Mouse (Mus musculus) liver, adult 2 months (tissue): ENCODE data around the gene Slc7a11.

Experiments
- CTCF ChIP-seq: fragments of 200-500 bp; IDR thresholded peaks from 2 replicates; pipeline ENCODE4 v1.5.1; 2011; ENCODE audit warnings: low read depth, low read length, control low read depth
- POLR2A ChIP-seq: fragments of 200-500 bp; IDR thresholded peaks from 2 replicates; pipeline ENCODE4 v1.6.1; 2011; ENCODE audit warnings: low read length, control low read depth; ENCODE audit not compliant: insufficient read depth; ENCODE audit errors: extremely low read depth

DNA sequence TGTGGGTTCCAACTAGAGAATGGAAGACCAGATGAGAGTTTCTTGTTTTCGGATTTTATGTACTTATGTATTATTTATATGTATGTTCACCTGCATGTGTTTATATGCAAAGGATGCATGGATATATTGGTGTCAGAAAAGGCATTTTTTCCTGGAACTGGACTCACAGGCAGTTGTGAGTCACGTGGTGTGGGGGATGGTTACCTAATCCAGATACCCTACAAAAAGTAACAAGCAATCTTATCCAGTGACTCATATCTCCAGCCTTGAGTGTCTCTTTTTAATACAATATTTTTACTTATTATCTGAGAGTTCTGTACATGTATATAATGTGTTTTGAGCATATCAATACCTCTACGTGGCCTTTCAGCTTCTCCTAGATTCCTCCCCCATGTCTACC is 469.4 kb downstream of the Slc7a11 start:
- TF ChIP-seq POLR2A, result no peak
- TF ChIP-seq CTCF, result no peak
